38 mouse cellular contexts compared by ENCODE assay signal in the genomic region with DNA sequence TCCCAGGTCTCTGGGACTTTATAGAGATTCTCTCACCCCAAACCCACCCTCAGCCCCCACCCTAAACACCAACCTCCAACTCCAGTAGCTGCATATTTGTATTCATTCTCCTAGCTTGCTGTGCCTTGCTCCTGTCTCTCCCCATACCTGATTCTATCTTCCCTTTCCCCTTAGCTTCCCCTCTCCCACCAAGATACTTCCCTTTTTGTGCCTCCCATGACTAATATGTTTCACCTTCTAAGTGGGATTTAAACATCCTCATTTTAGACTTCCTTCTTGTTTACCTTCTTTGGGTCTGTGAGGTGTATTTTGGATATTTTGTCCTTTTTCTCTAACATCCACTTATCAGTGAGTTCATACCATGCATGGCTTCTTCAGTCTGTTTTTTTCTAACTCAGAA. TPM values are rescaled to one million over a fixed set of nuclear protein-coding genes. Genes with fewer than 3 reads are reported as not detected.
"Had no signal": no experiment of that assay in that cellular context is flagged by ENCODE, and none has a peak within 500 bp of the region (broad histone marks: within the 10 kb centered on the region; RNA-seq: fewer than 3 reads in every experiment).

No protein-coding gene starts in this region.

- H3K27me3 ChIP-seq: embryonic facial prominence, embryonic 12.5 days; embryonic facial prominence, embryonic 13.5 days; embryonic facial prominence, embryonic 15.5 days; forebrain, embryonic 12.5 days; forebrain, embryonic 13.5 days; forebrain, embryonic 15.5 days had no signal

- DNase-seq: cerebellum, adult 9-11 months; cerebellum, postnatal 10 days; cerebellum, postnatal 14 days; cerebellum, postnatal 25 days; cerebellum, postnatal 36 days; embryo, embryonic 11 days; forebrain, postnatal 0 days; gastrocnemius, adult 2 months; gastrocnemius, postnatal 10 days; gastrocnemius, postnatal 14 days; gastrocnemius, postnatal 25 days; gastrocnemius, postnatal 36 days; heart, adult 11 months; heart, adult 18-20 months; heart, adult 2 months had no signal

- H3K9ac ChIP-seq: embryonic facial prominence, embryonic 12.5 days; embryonic facial prominence, embryonic 13.5 days; embryonic facial prominence, embryonic 15.5 days; forebrain, embryonic 12.5 days; forebrain, embryonic 13.5 days; forebrain, embryonic 15.5 days; forebrain, postnatal 0 days had no signal

- H3K27ac ChIP-seq: embryonic facial prominence, embryonic 10.5 days; embryonic facial prominence, embryonic 12.5 days; embryonic facial prominence, embryonic 13.5 days; embryonic facial prominence, embryonic 15.5 days; forebrain, embryonic 10.5 days; forebrain, embryonic 12.5 days; forebrain, embryonic 13.5 days; forebrain, embryonic 15.5 days; gastrocnemius, adult 2 months; heart, adult 2 months had no signal

- H3K9me3 ChIP-seq: embryonic facial prominence, embryonic 12.5 days; embryonic facial prominence, embryonic 15.5 days; forebrain, embryonic 10.5 days; forebrain, embryonic 12.5 days; forebrain, embryonic 15.5 days had no signal

- H3K4me3 ChIP-seq: embryonic facial prominence, embryonic 10.5 days; embryonic facial prominence, embryonic 12.5 days; embryonic facial prominence, embryonic 13.5 days; embryonic facial prominence, embryonic 15.5 days; erythroblast, embryonic 14.5 days; forebrain, embryonic 10.5 days; forebrain, embryonic 12.5 days; forebrain, embryonic 13.5 days; forebrain, embryonic 15.5 days; gastrocnemius, adult 2 months; heart, adult 2 months had no signal

- H3K4me1 ChIP-seq: embryonic facial prominence, embryonic 10.5 days; embryonic facial prominence, embryonic 12.5 days; embryonic facial prominence, embryonic 13.5 days; embryonic facial prominence, embryonic 15.5 days; forebrain, embryonic 10.5 days; forebrain, embryonic 12.5 days; forebrain, embryonic 13.5 days; forebrain, embryonic 15.5 days had no signal

- H3K36me3 ChIP-seq: embryonic facial prominence, embryonic 10.5 days; embryonic facial prominence, embryonic 12.5 days; embryonic facial prominence, embryonic 13.5 days; embryonic facial prominence, embryonic 15.5 days; forebrain, embryonic 10.5 days; forebrain, embryonic 12.5 days; forebrain, embryonic 15.5 days had no signal

- ATAC-seq: forebrain, embryonic 13.5 days; forebrain, embryonic 14.5 days; forebrain, embryonic 15.5 days; forebrain, embryonic 16.5 days; forebrain, postnatal 0 days had no signal

RNA-seq across cellular contexts. Expression of a gene that starts 7.9 kb away (rescaled TPM):
- total RNA-seq: gastrocnemius, adult 18-20 months; gastrocnemius, adult 2 months; gastrocnemius, adult 8-10 months; gastrocnemius, postnatal 14 days; gastrocnemius, postnatal 25 days; gastrocnemius, postnatal 36 days; heart, adult 18-20 months; heart, adult 2 months; heart, adult 8-10 months had no signal
- polyA plus RNA-seq: cortical plate, adult 2 months; embryonic facial prominence, embryonic 10.5 days; erythroblast, embryonic 14.5 days; forebrain, embryonic 10.5 days; forebrain, embryonic 14.5 days; forebrain, embryonic 16.5 days; frontal cortex, adult 2 months; gonadal fat pad, adult 2 months; heart, adult 2 months had no signal

RNA-seq across cellular contexts. Expression of a gene that starts 19.5 kb away (rescaled TPM):
- total RNA-seq: common myeloid progenitor, adult 5-6 weeks; forebrain, postnatal 0 days; gastrocnemius, adult 18-20 months; gastrocnemius, adult 2 months; gastrocnemius, adult 8-10 months; gastrocnemius, postnatal 14 days; gastrocnemius, postnatal 25 days; gastrocnemius, postnatal 36 days; granulocyte monocyte progenitor cell, adult 5-6 weeks; heart, adult 18-20 months; heart, adult 2 months; heart, adult 8-10 months had no signal
- polyA plus RNA-seq: cortical plate, adult 2 months; embryonic facial prominence, embryonic 10.5 days; embryonic facial prominence, embryonic 11.5 days; embryonic facial prominence, embryonic 12.5 days; embryonic facial prominence, embryonic 13.5 days; erythroblast, embryonic 14.5 days; forebrain, embryonic 10.5 days; forebrain, embryonic 12.5 days; forebrain, embryonic 13.5 days; forebrain, embryonic 14.5 days; forebrain, embryonic 15.5 days; forebrain, embryonic 16.5 days; forebrain, postnatal 0 days; frontal cortex, adult 2 months; gonadal fat pad, adult 2 months; heart, adult 2 months had no signal

RNA-seq across cellular contexts. Expression of a gene that starts 34.1 kb away (rescaled TPM):
- total RNA-seq: common myeloid progenitor, adult 5-6 weeks; forebrain, postnatal 0 days; gastrocnemius, adult 18-20 months; gastrocnemius, adult 2 months; gastrocnemius, adult 8-10 months; gastrocnemius, postnatal 10 days; gastrocnemius, postnatal 14 days; gastrocnemius, postnatal 25 days; gastrocnemius, postnatal 36 days; gastrocnemius, postnatal 4 days; granulocyte monocyte progenitor cell, adult 5-6 weeks; heart, adult 18-20 months; heart, adult 2 months; heart, adult 8-10 months had no signal
- polyA plus RNA-seq: cortical plate, adult 2 months; embryonic facial prominence, embryonic 10.5 days; embryonic facial prominence, embryonic 11.5 days; embryonic facial prominence, embryonic 12.5 days; embryonic facial prominence, embryonic 13.5 days; embryonic facial prominence, embryonic 14.5 days; embryonic facial prominence, embryonic 15.5 days; erythroblast, embryonic 14.5 days; forebrain, embryonic 10.5 days; forebrain, embryonic 11.5 days; forebrain, embryonic 12.5 days; forebrain, embryonic 13.5 days; forebrain, embryonic 14.5 days; forebrain, embryonic 15.5 days; forebrain, embryonic 16.5 days; forebrain, postnatal 0 days; frontal cortex, adult 2 months; gonadal fat pad, adult 2 months; heart, adult 2 months had no signal

RNA-seq across cellular contexts. Expression of a gene that starts 45.1 kb away (rescaled TPM):
- total RNA-seq: common myeloid progenitor, adult 5-6 weeks; forebrain, postnatal 0 days; gastrocnemius, adult 18-20 months; gastrocnemius, adult 2 months; gastrocnemius, adult 8-10 months; gastrocnemius, postnatal 10 days; gastrocnemius, postnatal 14 days; gastrocnemius, postnatal 25 days; gastrocnemius, postnatal 36 days; gastrocnemius, postnatal 4 days; granulocyte monocyte progenitor cell, adult 5-6 weeks; heart, adult 18-20 months; heart, adult 2 months; heart, adult 8-10 months had no signal
- polyA plus RNA-seq: cortical plate, adult 2 months; embryonic facial prominence, embryonic 11.5 days; embryonic facial prominence, embryonic 12.5 days; erythroblast, embryonic 14.5 days; forebrain, embryonic 11.5 days; forebrain, embryonic 12.5 days; forebrain, embryonic 13.5 days; forebrain, embryonic 14.5 days; forebrain, embryonic 15.5 days; forebrain, embryonic 16.5 days; forebrain, postnatal 0 days; frontal cortex, adult 2 months; gonadal fat pad, adult 2 months; heart, adult 2 months had no signal

RNA-seq across cellular contexts. Expression of a gene that starts 45.2 kb away (rescaled TPM):
- total RNA-seq: common myeloid progenitor, adult 5-6 weeks; gastrocnemius, adult 18-20 months; gastrocnemius, adult 2 months; gastrocnemius, adult 8-10 months; gastrocnemius, postnatal 14 days; gastrocnemius, postnatal 25 days; gastrocnemius, postnatal 36 days; granulocyte monocyte progenitor cell, adult 5-6 weeks; heart, adult 18-20 months; heart, adult 2 months; heart, adult 8-10 months had no signal
- polyA plus RNA-seq: cortical plate, adult 2 months; embryonic facial prominence, embryonic 10.5 days; embryonic facial prominence, embryonic 11.5 days; embryonic facial prominence, embryonic 12.5 days; erythroblast, embryonic 14.5 days; forebrain, embryonic 10.5 days; forebrain, embryonic 11.5 days; forebrain, embryonic 12.5 days; forebrain, embryonic 13.5 days; forebrain, embryonic 14.5 days; forebrain, embryonic 15.5 days; forebrain, embryonic 16.5 days; forebrain, postnatal 0 days; frontal cortex, adult 2 months; heart, adult 2 months had no signal
